Mouse (Mus musculus) liver, embryonic 15.5 days (tissue): Measurements from ENCODE around the gene Bcl2a1c. TPM values are rescaled to one million over a fixed set of nuclear protein-coding genes. Genes with fewer than 3 reads are reported as not detected.

ENCODE experiments used
- ATAC-seq: fragments of 200-750 bp; cut with Nextera tagmentation; 2 replicates; pipeline ENCODE4 v1.8.0; 2017; ENCODE audit warnings: moderate number of reproducible peaks, mild to moderate bottlenecking, moderate library complexity; ENCODE audit not compliant: insufficient read depth
- H3K27ac ChIP-seq: fragments of 300-500 bp; sonication (generic); replicated peaks from 2 replicates; pipeline ENCODE4 v1.5.1; 2015; ENCODE audit warnings: mild to moderate bottlenecking, inconsistent platforms
- H3K27me3 ChIP-seq: fragments of 300-500 bp; sonication (generic); 2 replicates; pipeline ENCODE4 v1.6.1; 2015; ENCODE audit warnings: mild to moderate bottlenecking, inconsistent platforms
- H3K36me3 ChIP-seq: fragments of 300-500 bp; sonication (generic); replicated peaks from 2 replicates; pipeline ENCODE4 v1.6.1; 2015; ENCODE audit warnings: moderate library complexity, mild to moderate bottlenecking, inconsistent platforms
- H3K4me1 ChIP-seq: fragments of 300-500 bp; sonication (generic); replicated peaks from 2 replicates; pipeline ENCODE4 v1.6.1; 2015; ENCODE audit warnings: inconsistent platforms
- H3K4me2 ChIP-seq: fragments of 300-500 bp; sonication (generic); 2 replicates; pipeline ENCODE4 v1.6.1; 2015; ENCODE audit warnings: moderate library complexity, mild to moderate bottlenecking, inconsistent platforms
- H3K4me3 ChIP-seq: fragments of 300-500 bp; sonication (generic); replicated peaks from 2 replicates; pipeline ENCODE4 v1.5.1; 2015; ENCODE audit warnings: mild to moderate bottlenecking, inconsistent platforms
- H3K9ac ChIP-seq: fragments of 300-500 bp; sonication (generic); 2 replicates; pipeline ENCODE4 v1.6.1; 2015; ENCODE audit warnings: moderate library complexity, mild to moderate bottlenecking, inconsistent platforms
- H3K9me3 ChIP-seq: fragments of 300-500 bp; sonication (generic); replicated peaks from 2 replicates; pipeline ENCODE4 v1.6.1; 2016; ENCODE audit warnings: inconsistent platforms
- WGBS: fragments of 180-500 bp; shearing (Covaris S2); methylation state at CpG from one replicate; pipeline ENCODE4 v1.1.7; 2015; ENCODE audit warnings: mixed read lengths; ENCODE audit not compliant: insufficient replicate concordance; 5-methylcytosine and 5-hydroxymethylcytosine counted together
- polyA plus RNA-seq: library from polyadenylated mRNA; unstranded; fragments of >200 nt; fragmentation: Nextera tagmentation; extraction: Ambion mirVana; gene quantifications from 2 replicates; pipeline ENCODE4 v1.2.1, GENCODE M21; 2015

Bcl2a1c gene
- polyA plus RNA-seq, 1 experiment from 2014 or later: not detected

GRCm38 (mm10) chr9:114377168-114377567 is 47.2 kb downstream of the Bcl2a1c start:
- Histone ChIP-seq H3K36me3 (no peaks in the 10 kb centered on the region; the same call in 1 of the 2 replicates), H3K4me1 (no peaks in the 10 kb centered on the region; the same call in 1 of the 2 replicates), H3K9ac (no peak overlapping the region), H3K4me3 (no peak overlapping the region), H3K27ac (no peak overlapping the region), H3K4me2 (no peak overlapping the region), H3K9me3 (no peaks in the 10 kb centered on the region), H3K27me3 (no peaks in the 10 kb centered on the region)
- no peak for ATAC-seq
- 79% methylated on average over 10 of the region's 10 CpGs for WGBS

- peaks cover 8% of the 10 kb centered on the region; the same call in 1 of the 2 replicates for H3K36me3 ChIP-seq
- H3K27me3 ChIP-seq: no peaks in the 10 kb centered on the region
- H3K9ac ChIP-seq: no peak overlapping the region
- H3K4me3 ChIP-seq: no peak overlapping the region
- H3K9me3 ChIP-seq: no peaks in the 10 kb centered on the region
- WGBS: 74% methylated on average over 12 of the region's 12 CpGs
- no peak for ATAC-seq
- no peak overlapping the region for H3K4me2 ChIP-seq
- H3K27ac ChIP-seq: no peak overlapping the region
- no peaks in the 10 kb centered on the region; the same call in 1 of the 2 replicates for H3K4me1 ChIP-seq
These were observed 49.9 kb downstream of the Bcl2a1c start for GRCm38 (mm10) chr9:114379871-114380270.

Other genes starting within 250 kb of the Bcl2a1c start
- gene Crtap, start 60.5 kb downstream of the Bcl2a1c start, polyA plus RNA-seq: 19.3 and 20.6 TPM in 2 replicates
- 13.5 and 14.9 TPM in 2 replicates for gene Glb1, start 70.9 kb downstream of the Bcl2a1c start, polyA plus RNA-seq
- 2.3 and 2.7 TPM in 2 replicates for gene Tmppe, start 71.0 kb downstream of the Bcl2a1c start, polyA plus RNA-seq
- not detected in 2 replicates for gene Ccr4, start 174.8 kb downstream of the Bcl2a1c start, polyA plus RNA-seq
- gene C130032M10Rik, start 185.6 kb downstream of the Bcl2a1c start, polyA plus RNA-seq: not detected in 2 replicates
- gene Trim71, start 234.2 kb downstream of the Bcl2a1c start, polyA plus RNA-seq: 0.86 TPM in 2 replicates